Mouse (Mus musculus): ENCODE data around the gene Elane. TPM values are rescaled to one million over a fixed set of nuclear protein-coding genes. Genes with fewer than 3 reads are reported as not detected.

The Elane gene
- polyA plus RNA-seq, 1 experiment from 2014 or later, result 1.1 TPM

DNA sequence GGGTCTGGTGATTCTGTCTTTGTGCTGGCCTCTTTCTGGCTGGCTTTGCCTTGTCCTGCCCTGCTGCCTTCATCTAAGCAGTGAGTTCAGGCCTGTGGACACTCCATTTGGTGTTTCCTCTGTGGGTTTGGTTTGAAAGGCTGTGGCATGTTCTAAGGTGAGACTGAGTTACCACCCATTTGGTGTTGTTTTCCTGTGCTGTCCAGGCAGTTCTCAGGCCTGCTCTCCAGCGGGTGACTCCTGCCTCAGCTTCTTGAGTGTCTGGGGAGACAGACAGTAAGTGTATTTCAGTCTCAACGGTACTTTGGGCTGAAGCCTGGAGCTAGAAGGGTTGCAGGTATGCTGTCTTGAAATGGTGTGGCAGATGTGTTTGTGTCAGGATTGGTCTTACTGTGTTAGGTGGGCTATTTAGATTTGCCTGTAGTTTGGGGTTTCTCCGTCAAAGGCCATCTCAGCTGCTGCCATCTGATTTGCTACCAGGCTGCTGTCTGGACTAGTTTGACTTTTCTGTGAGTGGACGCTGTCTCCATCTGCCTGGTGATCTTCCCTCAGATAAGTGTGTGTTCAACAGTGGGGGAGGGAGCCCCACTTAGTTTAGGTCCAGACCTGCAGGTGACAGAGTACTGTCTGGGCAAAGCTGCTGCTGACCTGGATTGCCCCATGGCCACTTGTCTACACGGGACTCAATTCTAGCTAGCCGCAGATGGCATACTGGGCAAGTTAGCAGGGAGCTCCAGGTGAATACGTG lies 29.2 kb upstream of the Elane start:
- Histone ChIP-seq H3K27ac (ENCODE audit: low read length) (peak overlapping the region; percentile 100), H3K36me3 (ENCODE audit: control insufficient read depth, insufficient read depth) (peaks cover 33% of the 10 kb centered on the region), H3K4me3 (ENCODE audit: low read length) (peak overlapping the region; percentile 98), H3K4me2 (ENCODE audit: low read depth, low read length) (peak overlapping the region; percentile 95), H3K9ac (ENCODE audit: low read length) (peak overlapping the region; percentile 100), H3K9me3 (replicated peaks; ENCODE audit: control insufficient read depth, low read length) (no peaks in the 10 kb centered on the region), H3K4me1 (ENCODE audit: control insufficient read depth, insufficient read depth, low read length) (peaks cover 54% of the 10 kb centered on the region), H3K27me3 (ENCODE audit: control insufficient read depth, insufficient read depth, low read length) (no peaks in the 10 kb centered on the region)
- ATAC-seq (replicated peaks; ENCODE audit: extremely low read depth, insufficient read depth, low FRiP score), result no peak
- 14% methylated on average over 7 of the region's 7 CpGs for WGBS

DNA sequence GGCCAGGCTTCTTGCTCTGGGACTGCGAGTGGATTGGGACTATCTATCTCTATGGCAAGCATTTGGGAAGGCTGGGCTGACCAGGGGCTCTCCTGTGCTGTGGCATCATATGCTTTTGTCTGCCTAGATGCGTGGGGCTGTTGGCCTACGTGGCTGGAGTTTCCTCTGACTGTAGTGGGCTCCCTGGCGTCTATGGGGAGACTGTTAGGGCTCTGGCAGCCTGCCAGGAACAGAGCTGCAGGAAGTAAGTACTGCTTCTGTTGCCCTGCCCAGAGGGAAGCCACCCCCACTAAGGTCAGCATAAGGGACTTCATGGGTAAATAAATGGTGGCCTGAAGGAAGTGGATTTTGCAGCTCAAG lies 28.6 kb upstream of the Elane start:
- WGBS, result 9% methylated on average over 4 of the region's 4 CpGs
- H3K4me1 ChIP-seq (ENCODE audit: control insufficient read depth, insufficient read depth, low read length), result peaks cover 49% of the 10 kb centered on the region
- H3K36me3 ChIP-seq (ENCODE audit: control insufficient read depth, insufficient read depth), result peaks cover 39% of the 10 kb centered on the region

DNA sequence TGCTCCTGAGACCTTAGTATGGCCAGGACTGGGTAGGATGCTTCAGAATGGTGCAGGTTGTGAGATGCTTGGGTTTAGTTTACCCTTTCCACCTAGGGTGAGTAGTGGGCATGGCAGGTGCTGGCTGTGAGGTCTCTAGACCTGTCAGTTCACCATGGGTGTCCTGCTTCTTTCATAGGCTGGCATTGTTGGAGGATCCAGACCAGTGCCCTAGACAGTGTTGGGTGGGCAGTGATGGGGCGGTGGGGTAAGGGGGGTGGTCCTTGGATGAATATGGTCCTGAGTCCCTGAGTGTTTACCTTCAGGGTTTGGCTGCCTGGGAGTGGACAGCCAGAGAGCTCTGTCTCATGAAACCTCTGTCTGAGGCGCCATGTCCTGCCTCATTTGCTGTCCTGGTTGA lies 28.2 kb upstream of the Elane start:
- Histone ChIP-seq H3K27me3 (ENCODE audit: control insufficient read depth, insufficient read depth, low read length) (no peaks in the 10 kb centered on the region), H3K27ac (ENCODE audit: low read length) (peak overlapping the region; percentile 100), H3K4me2 (ENCODE audit: low read depth, low read length) (peak overlapping the region; percentile 95), H3K9me3 (replicated peaks; ENCODE audit: control insufficient read depth, low read length) (no peaks in the 10 kb centered on the region), H3K4me3 (ENCODE audit: low read length) (peak overlapping the region; percentile 98), H3K36me3 (ENCODE audit: control insufficient read depth, insufficient read depth) (peaks cover 44% of the 10 kb centered on the region), H3K4me1 (ENCODE audit: control insufficient read depth, insufficient read depth, low read length) (peaks cover 44% of the 10 kb centered on the region), H3K9ac (ENCODE audit: low read length) (peak overlapping the region; percentile 100)
- 67% methylated on average over 2 of the region's 2 CpGs for WGBS
- no peak for ATAC-seq (replicated peaks; ENCODE audit: extremely low read depth, insufficient read depth, low FRiP score)

More for the DNA sequence above, 28.6 kb upstream of the Elane start:
- Histone ChIP-seq H3K27me3 (ENCODE audit: control insufficient read depth, insufficient read depth, low read length) (no peaks in the 10 kb centered on the region), H3K4me2 (ENCODE audit: low read depth, low read length) (peak overlapping the region; percentile 95), H3K9ac (ENCODE audit: low read length) (peak overlapping the region; percentile 100), H3K4me3 (ENCODE audit: low read length) (peak overlapping the region; percentile 98), H3K9me3 (replicated peaks; ENCODE audit: control insufficient read depth, low read length) (no peaks in the 10 kb centered on the region), H3K27ac (ENCODE audit: low read length) (peak overlapping the region; percentile 100)
- ATAC-seq (replicated peaks; ENCODE audit: extremely low read depth, insufficient read depth, low FRiP score), result no peak

GRCm38 (mm10) chr10:79858416-79859074 lies 27.5 kb upstream of the Elane start:
- peaks cover 41% of the 10 kb centered on the region for H3K4me1 ChIP-seq (ENCODE audit: control insufficient read depth, insufficient read depth, low read length)
- peaks cover 46% of the 10 kb centered on the region for H3K36me3 ChIP-seq (ENCODE audit: control insufficient read depth, insufficient read depth)
- peak overlapping the region; percentile 98 for H3K4me3 ChIP-seq (ENCODE audit: low read length)
- 36% methylated on average over 17 of the region's 17 CpGs for WGBS
- peak overlapping the region; percentile 100 for H3K27ac ChIP-seq (ENCODE audit: low read length)
- peak overlapping the region; percentile 100 for H3K9ac ChIP-seq (ENCODE audit: low read length)
- peak overlapping the region; percentile 95 for H3K4me2 ChIP-seq (ENCODE audit: low read depth, low read length)
- H3K9me3 ChIP-seq (replicated peaks; ENCODE audit: control insufficient read depth, low read length), result no peaks in the 10 kb centered on the region
- no peaks in the 10 kb centered on the region for H3K27me3 ChIP-seq (ENCODE audit: control insufficient read depth, insufficient read depth, low read length)
- ATAC-seq (replicated peaks; ENCODE audit: extremely low read depth, insufficient read depth, low FRiP score), result peak; percentile 19

DNA sequence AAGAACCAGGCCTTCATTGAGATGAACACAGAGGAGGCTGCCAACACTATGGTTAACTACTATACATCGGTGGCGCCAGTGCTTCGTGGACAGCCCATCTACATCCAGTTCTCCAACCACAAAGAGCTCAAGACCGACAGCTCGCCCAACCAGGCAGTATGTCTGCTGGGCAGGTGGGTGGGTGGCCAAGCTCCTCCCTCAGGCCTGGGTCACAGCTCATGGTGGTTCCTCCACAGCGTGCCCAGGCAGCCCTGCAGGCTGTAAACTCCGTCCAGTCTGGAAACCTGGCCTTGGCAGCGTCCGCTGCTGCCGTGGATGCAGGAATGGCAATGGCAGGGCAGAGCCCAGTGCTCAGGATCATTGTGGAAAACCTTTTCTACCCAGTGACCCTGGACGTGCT lies 26.9 kb upstream of the Elane start:
- Histone ChIP-seq H3K4me1 (ENCODE audit: control insufficient read depth, insufficient read depth, low read length) (peaks cover 41% of the 10 kb centered on the region), H3K9me3 (replicated peaks; ENCODE audit: control insufficient read depth, low read length) (no peaks in the 10 kb centered on the region), H3K9ac (ENCODE audit: low read length) (no peak overlapping the region), H3K36me3 (ENCODE audit: control insufficient read depth, insufficient read depth) (peaks cover 46% of the 10 kb centered on the region), H3K4me2 (ENCODE audit: low read depth, low read length) (no peak overlapping the region), H3K4me3 (ENCODE audit: low read length) (no peak overlapping the region), H3K27ac (ENCODE audit: low read length) (peak overlapping the region; percentile 100), H3K27me3 (ENCODE audit: control insufficient read depth, insufficient read depth, low read length) (no peaks in the 10 kb centered on the region)
- 75% methylated on average over 11 of the region's 11 CpGs for whole genome bisulfite sequencing
- no peak for ATAC-seq (replicated peaks; ENCODE audit: extremely low read depth, insufficient read depth, low FRiP score)

DNA sequence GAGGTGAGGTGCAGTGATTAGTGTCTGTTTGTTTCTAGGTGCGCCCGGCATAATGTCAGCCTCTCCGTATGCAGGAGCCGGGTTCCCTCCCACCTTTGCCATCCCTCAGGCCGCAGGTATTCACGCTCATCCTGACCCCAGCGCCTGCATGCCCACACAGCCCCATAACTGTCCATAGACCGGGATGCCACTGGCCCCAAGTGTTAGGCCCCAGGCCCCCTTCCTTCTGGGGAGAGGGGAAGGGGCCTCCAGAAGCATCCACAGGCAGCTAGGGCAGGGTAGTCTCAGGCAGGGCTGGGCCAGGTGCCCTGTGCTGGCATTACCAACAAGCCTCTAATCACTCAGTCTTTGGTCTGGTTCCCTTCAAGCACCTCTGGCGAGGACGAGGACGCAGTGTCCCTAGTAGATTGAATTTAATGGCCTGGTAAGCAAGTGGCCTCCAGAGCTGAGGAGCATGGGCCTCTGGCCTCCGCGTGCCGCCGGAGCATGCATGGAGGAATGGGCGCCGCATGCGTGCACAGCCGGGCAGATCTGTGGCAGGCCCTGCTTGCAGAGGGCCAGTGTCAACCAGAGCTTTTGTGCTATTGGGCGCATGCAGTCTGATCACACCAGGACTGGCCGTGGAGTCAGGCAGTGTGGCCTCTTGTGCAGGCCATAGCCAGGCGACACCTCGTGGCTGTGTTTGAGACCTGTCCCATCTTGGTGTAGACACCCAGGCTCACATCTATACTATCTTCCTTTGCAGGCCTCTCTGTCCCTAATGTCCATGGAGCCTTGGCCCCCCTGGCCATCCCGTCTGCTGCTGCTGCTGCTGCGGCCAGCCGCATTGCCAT lies 25.8 kb upstream of the Elane start:
- Histone ChIP-seq H3K27ac (ENCODE audit: low read length) (no peak overlapping the region), H3K9me3 (replicated peaks; ENCODE audit: control insufficient read depth, low read length) (no peaks in the 10 kb centered on the region), H3K9ac (ENCODE audit: low read length) (no peak overlapping the region), H3K4me2 (ENCODE audit: low read depth, low read length) (no peak overlapping the region), H3K36me3 (ENCODE audit: control insufficient read depth, insufficient read depth) (peaks cover 49% of the 10 kb centered on the region), H3K4me1 (ENCODE audit: control insufficient read depth, insufficient read depth, low read length) (peaks cover 41% of the 10 kb centered on the region), H3K27me3 (ENCODE audit: control insufficient read depth, insufficient read depth, low read length) (no peaks in the 10 kb centered on the region), H3K4me3 (ENCODE audit: low read length) (no peak overlapping the region)
- ATAC-seq (replicated peaks; ENCODE audit: extremely low read depth, insufficient read depth, low FRiP score), result no peak
- 88% methylated on average over 26 of the region's 26 CpGs for WGBS

- WGBS, result 81% methylated on average over 25 of the region's 25 CpGs
- Histone ChIP-seq H3K36me3 (ENCODE audit: control insufficient read depth, insufficient read depth) (peaks cover 46% of the 10 kb centered on the region), H3K4me1 (ENCODE audit: control insufficient read depth, insufficient read depth, low read length) (peaks cover 38% of the 10 kb centered on the region), H3K9ac (ENCODE audit: low read length) (no peak overlapping the region), H3K27me3 (ENCODE audit: control insufficient read depth, insufficient read depth, low read length) (no peaks in the 10 kb centered on the region), H3K27ac (ENCODE audit: low read length) (no peak overlapping the region), H3K4me3 (ENCODE audit: low read length) (no peak overlapping the region), H3K4me2 (ENCODE audit: low read depth, low read length) (no peak overlapping the region), H3K9me3 (replicated peaks; ENCODE audit: control insufficient read depth, low read length) (no peaks in the 10 kb centered on the region)
- no peak for ATAC-seq (replicated peaks; ENCODE audit: extremely low read depth, insufficient read depth, low FRiP score)
Observed at GRCm38 (mm10) chr10:79861230-79862048, 24.6 kb upstream of the Elane start.

DNA sequence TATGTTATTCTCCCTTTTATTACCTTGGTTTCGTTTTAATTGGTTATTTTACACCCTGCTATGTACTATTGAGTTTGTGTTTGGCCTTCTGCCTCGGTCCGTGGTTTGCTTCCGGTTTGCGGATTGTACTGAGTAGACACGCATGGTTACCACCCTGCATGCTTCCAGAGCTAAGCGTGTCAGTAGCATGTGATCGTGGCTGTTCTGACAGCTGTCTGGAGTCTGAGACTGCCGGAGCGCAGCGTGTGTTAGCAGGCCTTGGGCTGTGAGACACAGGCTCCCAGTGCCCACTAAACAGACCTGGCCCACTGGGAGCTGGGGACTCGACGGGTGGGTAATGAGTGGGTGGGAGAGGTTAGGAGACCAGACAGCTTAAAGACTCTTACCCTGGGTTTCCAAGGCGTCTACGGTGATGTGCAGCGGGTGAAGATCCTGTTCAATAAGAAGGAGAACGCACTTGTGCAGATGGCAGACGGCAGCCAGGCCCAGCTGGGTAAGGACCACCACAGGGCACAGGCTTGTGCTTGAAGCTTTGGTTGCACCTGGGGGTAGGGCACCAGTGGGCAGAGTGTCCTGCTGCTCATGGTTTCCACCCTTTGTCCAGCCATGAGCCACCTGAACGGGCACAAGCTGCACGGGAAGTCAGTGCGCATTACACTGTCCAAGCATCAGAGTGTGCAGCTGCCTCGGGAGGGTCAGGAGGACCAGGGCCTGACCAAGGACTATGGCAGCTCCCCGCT lies 23.8 kb upstream of the Elane start:
- Histone ChIP-seq H3K9ac (ENCODE audit: low read length) (no peak overlapping the region), H3K4me3 (ENCODE audit: low read length) (no peak overlapping the region), H3K4me2 (ENCODE audit: low read depth, low read length) (no peak overlapping the region), H3K4me1 (ENCODE audit: control insufficient read depth, insufficient read depth, low read length) (peaks cover 30% of the 10 kb centered on the region), H3K36me3 (ENCODE audit: control insufficient read depth, insufficient read depth) (peaks cover 45% of the 10 kb centered on the region), H3K9me3 (replicated peaks; ENCODE audit: control insufficient read depth, low read length) (no peaks in the 10 kb centered on the region), H3K27ac (ENCODE audit: low read length) (no peak overlapping the region), H3K27me3 (ENCODE audit: control insufficient read depth, insufficient read depth, low read length) (no peaks in the 10 kb centered on the region)
- WGBS, result 89% methylated on average over 23 of the region's 23 CpGs
- no peak for ATAC-seq (replicated peaks; ENCODE audit: extremely low read depth, insufficient read depth, low FRiP score)

Measured in heart, embryonic 16.5 days (tissue).